Mouse (Mus musculus) lung, postnatal 0 days (tissue): ENCODE data around the gene Zfp652.

Experiments used
- CTCF ChIP-seq: IDR thresholded peaks from 2 replicates; pipeline ENCODE4 v1.5.1; 2016; ENCODE audit warnings: antibody characterized with exemption, mild to moderate bottlenecking
- EP300 ChIP-seq: IDR thresholded peaks from 2 replicates; pipeline ENCODE4 v1.6.1; 2016; ENCODE audit warnings: antibody characterized with exemption, mild to moderate bottlenecking, control low read depth

DNA sequence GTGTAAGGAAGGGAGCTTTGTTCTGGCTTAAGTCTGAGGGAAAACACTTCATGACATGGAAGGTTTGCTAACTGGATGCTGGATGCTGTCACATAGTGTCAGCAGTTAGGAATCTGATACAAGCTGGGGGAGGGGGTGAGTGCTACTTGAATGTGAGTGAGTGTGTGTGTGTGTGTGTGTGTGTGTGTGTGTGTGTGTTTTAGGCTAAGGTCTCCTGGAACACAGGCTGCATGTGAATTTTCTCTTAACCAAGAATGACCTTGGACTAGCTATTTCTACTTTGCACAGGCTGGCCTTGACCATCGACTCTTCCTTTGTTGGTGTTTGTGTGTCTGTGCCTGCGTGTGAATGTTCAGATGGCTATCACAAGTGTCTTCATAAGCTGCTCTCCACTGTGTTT is 32.0 kb downstream of the Zfp652 start:
- no peak for TF ChIP-seq CTCF
- no peak for TF ChIP-seq EP300
